8 mouse cellular contexts compared by ENCODE assay signal in genomic region chr10:121641272-121642053, GRCm38 (mm10). TPM values are rescaled to one million over a fixed set of nuclear protein-coding genes. Genes with fewer than 3 reads are reported as not detected.
A peak's percentile ranks its signal among the peaks of the same experiment; 100 is the strongest.
DNase-seq lines count a peak whose midpoint lies in the region; ATAC-seq and TF ChIP-seq lines count a peak whose summit lies in the region.

TSS of gene D930020B18Rik (plus strand) at chr10:121641588.

- no peak for TF ChIP-seq CTCF in hindbrain, postnatal 0 days (IDR thresholded peaks at IDR 0.05; ENCODE audit: low read depth)
- TF ChIP-seq CTCF in lung, adult 2 months (IDR thresholded peaks at IDR 0.05; ENCODE audit: insufficient read depth, low read length) = no peak

- under 1% methylated on average over 69 of the region's 69 CpGs for WGBS in embryonic facial prominence, embryonic 12.5 days
- WGBS in hindbrain, postnatal 0 days = under 1% methylated on average over 69 of the region's 69 CpGs
- under 1% methylated on average over 69 of the region's 69 CpGs for WGBS in lung, adult 2 months
- under 1% methylated on average over 69 of the region's 69 CpGs for WGBS in neural tube, embryonic 15.5 days

- peak within 1 kb of the TSS; percentile 58 for H3K9ac ChIP-seq in embryonic facial prominence, embryonic 12.5 days
- peak within 1 kb of the TSS; percentile 43 for H3K9ac ChIP-seq in hindbrain, postnatal 0 days (replicated peaks; ENCODE audit: low read length)
- peak within 1 kb of the TSS; percentile 38; the same call in 1 of the 2 replicates for H3K9ac ChIP-seq in neural tube, embryonic 15.5 days (replicated peaks)

- H3K27ac ChIP-seq in embryonic facial prominence, embryonic 12.5 days = 0 out of 2 replicates have a peak within 1 kb of the TSS, but pooled peaks have one; percentile 19
- H3K27ac ChIP-seq in hindbrain, postnatal 0 days = no peak within 1 kb of the TSS
- H3K27ac ChIP-seq in neural tube, embryonic 15.5 days (replicated peaks) = no peak within 1 kb of the TSS

- peaks cover 6% of the 10 kb centered on the region for H3K4me1 ChIP-seq in embryonic facial prominence, embryonic 12.5 days
- peaks cover 4% of the 10 kb centered on the region; the same call in 1 of the 2 replicates for H3K4me1 ChIP-seq in hindbrain, postnatal 0 days (ENCODE audit: insufficient read depth, low read length)
- peaks cover 6% of the 10 kb centered on the region; the same call in 1 of the 2 replicates for H3K4me1 ChIP-seq in lung, adult 2 months (ENCODE audit: control insufficient read depth, insufficient read depth, low read length)
- peaks cover 19% of the 10 kb centered on the region for H3K4me1 ChIP-seq in neural tube, embryonic 15.5 days

- TF ChIP-seq POLR2A in lung, adult 2 months (IDR thresholded peaks at IDR 0.05; ENCODE audit: borderline replicate concordance, extremely low read depth, low read depth, low read length) = no peak

- no peaks in the 10 kb centered on the region for H3K9me3 ChIP-seq in embryonic facial prominence, embryonic 12.5 days
- H3K9me3 ChIP-seq in hindbrain, postnatal 0 days (ENCODE audit: low read length) = no peaks in the 10 kb centered on the region
- H3K9me3 ChIP-seq in neural tube, embryonic 15.5 days (replicated peaks) = no peaks in the 10 kb centered on the region

- peaks cover 28% of the 10 kb centered on the region for H3K27me3 ChIP-seq in embryonic facial prominence, embryonic 12.5 days
- H3K27me3 ChIP-seq in hindbrain, postnatal 0 days (ENCODE audit: insufficient read depth, low read length) = peaks cover 14% of the 10 kb centered on the region
- H3K27me3 ChIP-seq in neural tube, embryonic 15.5 days (replicated peaks) = peaks cover 39% of the 10 kb centered on the region

- H3K4me3 ChIP-seq in embryonic facial prominence, embryonic 12.5 days = peak within 1 kb of the TSS; percentile 57
- H3K4me3 ChIP-seq in hindbrain, postnatal 0 days (ENCODE audit: low read length) = peak within 1 kb of the TSS; percentile 59
- peak within 1 kb of the TSS; percentile 50 for H3K4me3 ChIP-seq in lung, adult 2 months (replicated peaks; ENCODE audit: extremely low read depth, low read depth, low read length)
- peak within 1 kb of the TSS; percentile 51 for H3K4me3 ChIP-seq in neural tube, embryonic 15.5 days (replicated peaks)

- H3K4me2 ChIP-seq in embryonic facial prominence, embryonic 12.5 days (replicated peaks) = peak within 1 kb of the TSS; percentile 99
- H3K4me2 ChIP-seq in hindbrain, postnatal 0 days (ENCODE audit: low read depth, low read length) = peak within 1 kb of the TSS; percentile 95
- peak within 1 kb of the TSS; percentile 98 for H3K4me2 ChIP-seq in neural tube, embryonic 15.5 days

- H3K36me3 ChIP-seq in embryonic facial prominence, embryonic 12.5 days = no peaks in the 10 kb centered on the region
- H3K36me3 ChIP-seq in hindbrain, postnatal 0 days (ENCODE audit: insufficient read depth, low read length) = no peaks in the 10 kb centered on the region
- no peaks in the 10 kb centered on the region for H3K36me3 ChIP-seq in neural tube, embryonic 15.5 days

- intact Hi-C loops in gastrocnemius, postnatal 36 days (cut with DNase I) = no loop called here

- DNase-seq in gastrocnemius, postnatal 10 days = peak; percentile 17
- no peak for DNase-seq in gastrocnemius, postnatal 36 days
- peak; percentile 78 for DNase-seq in MEL-GATA-1-ER (ENCODE audit: extremely low read depth, low read depth)
- DNase-seq in hindbrain, postnatal 0 days (ENCODE audit: low spot score) = no peak
- peak; percentile 29 for DNase-seq in lung, adult 2 months
- no peak for DNase-seq in layer of hippocampus, adult 11-12 months (ENCODE audit: low spot score)

- peak; percentile 22; the same call in 1 of the 2 replicates for ATAC-seq in embryonic facial prominence, embryonic 12.5 days (ENCODE audit: insufficient number of reproducible peaks, insufficient read depth, low FRiP score, low TSS enrichment)
- peak; percentile 44; the same call in 1 of the 2 replicates for ATAC-seq in hindbrain, postnatal 0 days
- ATAC-seq in neural tube, embryonic 15.5 days (ENCODE audit: low FRiP score) = 0 out of 2 replicates have a peak, but pooled peaks have one; percentile 41

RNA-seq across cellular contexts. Expression of gene D930020B18Rik, which starts in this region (rescaled TPM):
- not detected for total RNA-seq in gastrocnemius, postnatal 10 days (2021)
- total RNA-seq in gastrocnemius, postnatal 36 days (2021) = not detected
- polyA plus RNA-seq in embryonic facial prominence, embryonic 12.5 days (2016; fragmentation: Nextera tagmentation; extraction: Ambion mirVana) = 1.4 and 1.6 TPM in 2 replicates
- total RNA-seq in hindbrain, postnatal 0 days (2014; rRNA removed) = 0.11 and 0.26 TPM in 2 replicates
- polyA plus RNA-seq in hindbrain, postnatal 0 days (2015; fragmentation: Nextera tagmentation; extraction: Ambion mirVana) = 0.25 and 0.39 TPM in 2 replicates
- polyA plus RNA-seq in lung, adult 2 months (2012; rRNA removed) = 0.59 and 1.0 TPM in 2 replicates
- polyA plus RNA-seq in neural tube, embryonic 15.5 days (2015; fragmentation: Nextera tagmentation; extraction: Ambion mirVana) = 0.17 and 0.23 TPM in 2 replicates

Comparison
In these comparisons a context has a peak if more than half of its experiments do, and no peak if none do; other contexts are left out.
1. Peak in DNase-seq in gastrocnemius, postnatal 10 days; RNA of the gene not detected or under 1 TPM.
2. Peak in ATAC-seq, H3K4me3 ChIP-seq, H3K9ac ChIP-seq and H3K4me2 ChIP-seq in hindbrain, postnatal 0 days; RNA of the gene not detected or under 1 TPM.
3. Peak in ATAC-seq, H3K4me3 ChIP-seq, H3K9ac ChIP-seq and H3K4me2 ChIP-seq in neural tube, embryonic 15.5 days; RNA of the gene not detected or under 1 TPM.
4. DNase-seq: peak in MEL-GATA-1-ER (single experiment) and lung, adult 2 months (single experiment); none in gastrocnemius, postnatal 36 days (0 of 2), hindbrain, postnatal 0 days (single experiment) and layer of hippocampus, adult 11-12 months (single experiment).
5. Peak in every context shown above with its lines, with median percentiles within 50 percentile points of each other: ATAC-seq, H3K4me2 ChIP-seq, H3K4me3 ChIP-seq and H3K9ac ChIP-seq.